Mouse (Mus musculus) mature B cell (primary cell): ENCODE data around the gene Chrnb2.

Experiments used
- in situ Hi-C: fragments of 300-500 bp; cut with MboI; formaldehyde crosslinking; loops from 2 replicates; pipeline ENCODE4 v1.14.3; 2019

Chrnb2 gene

DNA sequence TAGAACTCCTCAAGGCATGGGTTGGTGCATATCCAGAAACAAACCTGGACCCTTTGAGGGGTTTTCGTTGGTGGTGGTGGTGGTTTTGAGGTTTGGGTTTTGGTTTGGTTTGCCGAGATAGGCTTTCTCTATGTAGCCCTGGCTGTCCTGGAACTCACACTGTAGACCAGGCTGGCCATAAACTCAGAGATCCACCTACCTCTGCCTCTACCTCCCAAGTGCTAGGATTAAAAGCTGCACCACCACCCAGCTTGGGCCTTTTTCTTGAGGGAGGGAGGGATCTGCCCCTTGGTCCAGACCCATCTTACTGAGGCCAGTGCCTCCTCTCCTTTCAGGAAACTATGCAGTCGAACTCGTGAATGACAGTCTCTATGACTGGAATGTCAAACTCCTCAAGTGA, 15.7 kb upstream of the Chrnb2 start:
- in situ Hi-C loops = loop anchor here (10.0 kb wide), 1 partner anchor 75 kb away; no protein-coding TSS in a partner anchor

DNA sequence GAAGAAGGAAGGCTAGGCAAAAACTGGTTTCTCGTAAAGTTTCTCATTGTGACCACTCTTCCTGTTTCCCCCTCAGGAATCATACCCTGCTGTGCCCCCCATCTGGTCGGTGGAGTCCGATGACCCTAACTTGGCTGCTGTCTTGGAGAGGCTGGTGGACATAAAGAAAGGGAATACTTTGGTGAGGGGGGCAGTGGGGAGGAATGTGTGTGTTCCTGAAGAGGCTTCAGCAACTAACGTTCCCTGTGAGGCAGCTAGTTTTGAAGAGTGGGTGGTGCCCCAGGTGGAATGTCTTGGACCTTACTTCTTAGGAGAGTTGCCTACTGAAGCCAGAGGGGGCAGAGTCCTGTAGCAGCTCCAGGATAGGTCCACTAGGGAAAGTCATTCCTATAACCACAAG, 11.6 kb upstream of the Chrnb2 start:
- in situ Hi-C loops = no loop called here

DNA sequence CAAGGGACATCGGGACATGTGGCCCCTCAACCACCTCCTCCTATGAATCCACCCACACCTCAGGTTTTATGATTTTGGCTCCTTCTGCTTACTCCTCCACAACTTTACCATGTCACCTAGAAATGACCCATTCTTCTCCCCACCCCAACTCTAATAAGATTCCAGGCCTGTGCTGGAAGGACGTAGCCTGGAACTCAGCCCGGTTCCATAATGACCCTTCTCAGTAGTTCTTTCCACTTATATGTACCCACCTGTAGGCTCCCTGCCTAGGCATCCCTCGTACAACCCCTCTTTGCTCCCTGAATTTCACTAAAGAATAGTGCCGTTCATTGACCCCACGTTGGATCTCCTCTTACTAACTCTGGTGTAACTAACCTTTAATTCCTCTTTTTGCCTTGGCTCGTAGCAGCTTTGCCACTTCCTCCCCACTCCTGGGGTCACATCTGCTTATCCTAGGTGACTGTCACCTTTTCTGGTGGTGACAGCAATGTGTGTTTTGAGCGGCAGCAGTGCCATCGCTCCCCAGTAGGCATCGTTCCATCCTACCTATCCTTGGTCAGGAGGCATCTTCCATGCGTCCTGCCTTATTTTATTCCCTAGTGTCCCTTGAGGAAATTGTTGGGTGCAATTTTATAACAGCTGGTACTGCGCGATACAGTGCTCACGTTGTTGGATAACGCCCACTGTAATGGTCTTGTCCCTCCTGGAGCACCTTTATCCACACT, 10.0 kb upstream of the Chrnb2 start:
- in situ Hi-C loops = no loop called here

DNA sequence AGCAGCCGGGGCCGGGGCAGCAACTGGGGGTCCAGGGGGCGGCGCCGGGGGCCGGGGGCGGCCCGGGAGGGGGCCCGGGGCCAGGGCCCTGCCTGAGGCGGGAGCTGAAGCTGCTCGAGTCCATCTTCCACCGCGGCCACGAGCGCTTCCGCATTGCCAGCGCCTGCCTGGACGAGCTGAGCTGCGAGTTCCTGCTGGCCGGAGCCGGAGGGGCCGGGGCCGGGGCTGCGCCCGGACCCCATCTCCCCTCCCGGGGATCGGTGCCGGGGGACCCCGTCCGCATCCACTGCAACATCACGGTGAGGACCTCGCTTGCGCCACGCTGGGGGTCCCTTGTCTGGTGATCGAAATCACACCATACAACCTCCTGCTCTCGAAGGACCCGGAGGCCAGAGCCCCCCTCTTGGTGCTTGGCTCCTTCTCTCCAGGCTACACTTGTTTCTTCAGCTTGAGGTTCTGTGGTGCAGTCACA, 9.3 kb upstream of the Chrnb2 start:
- in situ Hi-C loops = no loop called here

DNA sequence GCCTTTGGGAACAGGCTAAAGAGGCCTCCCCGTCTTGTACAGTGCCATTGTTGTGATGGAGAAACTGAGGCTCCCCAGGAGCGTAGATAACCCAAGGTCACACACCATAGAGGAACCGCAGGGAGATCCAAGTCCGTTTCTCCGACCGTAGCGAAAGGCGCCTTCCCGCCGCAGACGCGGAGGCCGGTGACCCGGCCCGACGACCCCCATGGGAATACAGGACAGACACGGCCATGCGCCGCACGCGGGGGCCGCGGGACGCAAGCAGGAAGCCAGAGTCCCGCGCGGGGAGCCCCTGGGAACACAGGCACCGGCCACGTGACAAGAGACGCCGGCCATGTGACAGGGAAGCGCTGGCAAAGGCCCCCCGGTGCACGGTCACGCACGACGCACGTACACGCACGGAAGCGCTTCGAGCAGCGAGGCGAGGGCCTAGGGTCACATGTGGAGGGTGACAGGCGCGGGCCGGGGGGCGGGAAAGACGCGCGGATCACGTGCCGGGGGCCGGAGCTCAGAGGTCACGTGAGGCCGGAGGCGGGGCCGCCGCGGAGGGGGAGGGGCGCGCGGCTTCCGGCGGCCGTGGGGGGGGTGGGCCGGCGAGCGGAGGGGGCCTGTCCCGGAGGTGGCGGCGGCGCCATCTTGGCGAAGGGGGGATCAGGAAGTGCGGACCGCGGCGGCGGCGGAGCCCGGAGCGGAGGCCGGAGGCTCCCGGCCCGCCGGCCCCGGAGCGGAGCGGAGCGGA, 8.7 kb upstream of the Chrnb2 start, which contains the start of gene Ube2q1:
TSS of gene Ube2q1 (plus strand) at position 649 of the 742 bp plus-strand sequence.
- in situ Hi-C loops = no loop called here

DNA sequence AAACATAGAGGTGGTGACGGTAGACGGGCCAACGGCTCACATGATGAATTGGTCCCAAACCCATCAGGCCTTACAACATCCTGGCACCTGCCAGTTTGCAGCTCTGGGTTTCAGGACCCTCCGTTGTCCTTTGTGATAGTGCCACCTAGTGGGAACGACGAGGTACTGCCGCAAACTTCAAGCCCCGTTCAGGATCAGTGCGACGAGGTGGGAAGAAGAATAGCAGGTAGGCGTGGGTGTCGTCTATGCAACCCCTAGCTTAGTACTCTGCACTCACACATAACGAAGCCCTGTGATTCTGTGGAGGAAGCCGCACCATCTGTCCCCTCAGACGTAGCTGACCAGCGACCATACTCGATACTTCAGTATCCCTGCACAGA, 8.1 kb upstream of the Chrnb2 start:
- in situ Hi-C loops = no loop called here

DNA sequence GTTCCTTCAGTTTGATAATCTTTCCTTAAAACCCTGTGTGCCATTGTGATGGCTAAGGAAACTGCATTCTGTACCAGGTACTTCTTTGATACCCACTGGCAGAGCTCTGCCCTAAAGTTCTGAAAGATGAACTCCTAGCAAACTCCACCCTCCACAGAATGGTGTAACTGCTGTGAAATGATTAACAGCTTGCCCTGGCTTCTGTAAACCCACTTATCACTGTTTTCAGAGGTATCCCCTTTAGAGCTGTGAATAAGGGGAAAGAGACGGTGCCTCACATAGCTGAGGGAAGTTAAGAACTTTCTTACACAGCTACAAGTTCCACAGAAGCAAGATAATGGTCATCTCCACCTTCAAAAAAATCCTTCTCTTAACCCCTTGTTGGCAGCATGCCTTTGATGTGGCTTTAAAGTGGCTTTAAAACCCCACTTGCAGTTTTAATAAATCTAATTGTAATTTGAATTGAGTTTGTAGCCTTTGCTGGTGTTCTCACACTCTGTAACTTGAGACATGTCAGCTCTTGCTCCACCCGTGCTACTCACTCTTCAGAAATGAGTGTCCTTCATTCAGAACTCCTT, 6.1 kb upstream of the Chrnb2 start:
- in situ Hi-C loops = no loop called here

DNA sequence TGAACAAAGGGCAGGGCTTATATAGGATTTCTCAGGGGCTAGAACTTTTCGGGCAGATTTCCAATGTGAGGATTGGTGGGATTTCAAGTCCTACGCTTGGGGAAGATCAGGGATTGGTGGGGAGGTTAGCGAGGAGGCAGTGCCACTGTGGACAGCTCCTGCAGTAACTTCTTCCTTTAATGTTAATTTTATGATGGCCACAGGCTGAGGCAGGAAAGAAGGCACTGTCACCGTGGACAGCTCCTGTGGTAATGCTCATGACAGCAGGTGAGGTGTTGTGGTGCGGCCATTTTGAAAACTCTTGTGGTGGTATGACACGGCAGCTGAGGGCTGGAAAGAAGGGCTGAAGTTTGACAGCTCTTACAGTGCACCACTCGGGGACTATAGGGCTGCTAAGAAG, 5.2 kb upstream of the Chrnb2 start:
- in situ Hi-C loops = no loop called here

DNA sequence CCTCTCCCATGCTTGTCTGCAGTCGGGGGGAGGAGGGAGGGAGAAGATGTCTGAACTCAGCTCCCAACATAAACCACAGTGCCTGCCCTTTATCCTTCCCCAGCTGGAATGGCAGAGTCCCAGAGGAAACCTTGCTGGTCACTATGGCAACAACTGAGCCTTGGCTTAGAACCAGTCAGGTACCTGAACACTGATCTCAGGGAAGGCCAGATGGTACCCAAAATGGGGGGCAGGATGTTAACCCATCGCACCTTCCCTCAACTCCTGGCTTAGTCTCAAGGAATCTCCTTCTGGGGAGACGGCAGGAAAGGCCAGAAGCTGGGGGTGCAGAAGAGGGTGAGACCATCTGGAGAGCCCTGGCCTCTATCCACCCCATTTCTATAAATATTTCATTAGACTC, 4.6 kb downstream of the Chrnb2 start:
- in situ Hi-C loops = no loop called here

DNA sequence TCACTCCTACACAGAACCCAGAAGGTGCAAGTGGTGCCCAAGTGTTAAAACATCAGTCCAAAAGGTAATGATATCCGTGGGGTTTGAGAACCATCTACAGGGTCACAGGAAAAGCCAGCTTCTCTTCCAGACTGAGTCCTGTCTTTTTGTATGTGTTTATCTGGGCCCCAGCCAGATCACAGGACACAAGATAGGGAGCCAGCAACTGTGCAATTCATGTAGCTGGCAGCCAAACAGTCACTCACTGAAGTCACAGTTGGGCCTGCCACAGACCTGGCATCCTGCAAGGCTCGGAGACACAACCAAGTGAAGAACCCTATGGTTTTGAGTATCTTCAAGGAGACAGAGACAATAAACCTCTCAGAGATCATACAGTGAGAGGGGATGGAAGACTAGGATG, 6.6 kb downstream of the Chrnb2 start:
- in situ Hi-C loops = no loop called here

DNA sequence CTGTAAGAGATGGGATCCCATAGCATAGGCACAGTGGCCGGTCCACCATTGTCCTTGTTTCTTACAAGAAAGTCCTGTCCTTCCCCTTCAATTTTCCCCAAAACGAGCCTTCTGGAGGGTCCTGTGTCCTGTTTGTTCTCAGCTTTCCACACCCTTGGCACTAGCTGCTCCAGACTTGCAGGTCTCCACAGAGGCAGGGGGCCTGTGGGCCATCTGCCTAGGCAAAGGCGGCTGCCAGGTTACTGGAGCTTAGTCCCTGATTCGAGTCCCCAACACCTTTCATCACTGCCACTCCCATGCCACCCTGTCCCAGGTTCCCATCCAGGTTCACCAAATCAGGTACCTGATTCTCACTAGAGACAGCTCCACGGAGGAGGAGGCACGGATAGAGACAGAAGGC, 9.1 kb downstream of the Chrnb2 start:
- in situ Hi-C loops = no loop called here

DNA sequence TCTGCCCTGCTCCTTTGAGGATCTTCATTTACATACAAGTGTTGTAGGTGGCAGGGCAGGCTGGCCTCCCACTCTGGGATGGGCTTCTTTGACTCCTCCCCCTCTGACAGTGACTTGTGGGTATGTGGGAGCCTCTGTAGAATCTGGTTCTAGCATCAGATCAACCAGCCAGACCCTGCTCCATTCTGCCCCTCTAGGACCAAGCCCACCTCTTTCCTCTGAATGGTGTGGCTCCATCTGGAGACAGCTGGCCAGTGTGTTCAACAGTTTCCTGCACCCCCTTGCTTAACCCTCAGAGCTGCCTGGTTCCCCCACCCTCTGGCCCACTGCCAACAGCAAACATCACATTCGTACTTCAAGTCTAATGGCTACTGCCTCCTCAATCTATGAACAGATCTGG, 12.1 kb downstream of the Chrnb2 start:
- in situ Hi-C loops = no loop called here

DNA sequence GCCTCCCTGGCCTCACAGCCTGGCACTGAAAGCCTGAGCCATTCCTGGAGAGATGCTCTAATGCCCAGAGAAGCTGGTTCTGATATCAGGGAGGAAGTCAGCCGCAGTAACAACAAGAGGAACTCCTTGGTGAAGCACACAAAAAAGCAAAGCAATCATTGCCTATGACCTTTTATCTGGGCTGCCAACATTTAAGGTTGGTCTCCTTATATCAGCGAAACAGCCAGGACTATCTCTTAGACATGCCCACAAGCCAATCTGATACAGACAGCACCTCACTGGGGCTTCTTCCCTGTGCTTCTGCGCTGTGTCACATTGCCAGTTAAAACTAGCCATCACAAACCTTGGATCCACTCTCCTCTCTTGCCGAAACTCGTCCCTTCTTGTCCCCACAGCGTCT, 25.9 kb downstream of the Chrnb2 start:
- in situ Hi-C loops = no loop called here

DNA sequence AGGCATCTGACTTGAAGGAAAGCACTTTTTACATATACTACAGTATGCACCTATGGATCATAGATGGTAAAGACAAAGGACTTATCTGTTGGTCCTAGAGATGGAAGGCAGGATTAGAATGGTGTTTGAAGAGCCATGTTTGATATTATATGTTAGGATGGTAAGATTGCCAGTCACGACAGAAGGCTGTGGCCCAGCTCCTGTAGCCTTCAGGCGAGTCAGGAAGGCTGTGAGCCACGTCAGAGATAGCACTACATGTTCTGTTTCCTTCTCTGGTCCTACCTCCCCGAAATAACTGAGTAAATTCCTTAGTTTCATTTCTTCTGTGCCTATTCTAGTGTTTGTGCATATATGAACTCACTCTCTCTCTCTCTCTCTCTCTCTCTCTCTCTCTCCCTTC, 32.3 kb downstream of the Chrnb2 start:
- in situ Hi-C loops = no loop called here

DNA sequence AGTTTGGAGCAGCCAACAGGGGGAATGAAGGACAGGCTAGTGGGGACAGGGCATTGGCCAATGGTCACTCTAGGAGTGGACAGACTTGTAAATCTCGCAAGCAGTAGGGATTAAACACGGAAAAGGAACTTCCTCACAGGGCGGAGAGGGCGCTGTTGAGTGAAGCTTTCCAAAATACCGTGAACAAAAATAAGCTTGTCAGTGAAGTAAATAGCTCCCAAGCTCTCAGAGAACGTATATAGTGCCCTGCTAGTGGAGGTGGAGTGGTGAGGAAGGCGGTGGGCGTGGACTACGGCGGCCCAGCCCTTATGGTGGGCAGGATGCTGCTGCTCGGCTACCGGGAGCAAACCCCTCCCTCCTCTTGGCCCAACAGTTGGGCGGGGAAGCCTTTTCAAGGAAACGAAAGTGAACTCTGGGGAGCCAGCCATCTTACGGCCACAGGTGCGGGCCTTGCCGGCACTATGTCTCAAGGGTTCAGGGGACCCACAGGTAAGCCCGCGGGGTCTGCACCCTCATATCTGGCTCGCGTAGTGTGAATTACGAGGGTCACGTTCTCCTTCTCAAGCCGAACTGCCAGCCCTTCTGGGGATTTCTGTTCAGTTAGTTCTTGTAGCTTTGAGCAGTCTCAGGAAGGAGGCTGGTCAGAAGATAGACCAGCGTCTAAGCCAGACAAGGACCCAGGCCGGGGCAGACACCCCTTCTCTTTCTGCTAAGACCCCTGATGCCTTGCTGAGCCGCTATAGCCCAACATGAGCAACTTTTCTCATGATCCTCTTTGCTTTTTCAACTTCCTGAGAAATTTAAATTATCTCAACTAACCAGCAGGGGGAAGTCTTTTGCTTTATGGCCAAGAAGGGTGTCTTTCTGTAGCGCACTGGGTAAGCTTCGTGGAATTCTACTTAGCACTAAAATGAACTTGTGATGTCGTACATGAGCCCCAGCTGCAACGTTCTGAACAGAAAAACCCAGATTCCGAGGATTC, 33.8 kb downstream of the Chrnb2 start:
- in situ Hi-C loops = no loop called here

DNA sequence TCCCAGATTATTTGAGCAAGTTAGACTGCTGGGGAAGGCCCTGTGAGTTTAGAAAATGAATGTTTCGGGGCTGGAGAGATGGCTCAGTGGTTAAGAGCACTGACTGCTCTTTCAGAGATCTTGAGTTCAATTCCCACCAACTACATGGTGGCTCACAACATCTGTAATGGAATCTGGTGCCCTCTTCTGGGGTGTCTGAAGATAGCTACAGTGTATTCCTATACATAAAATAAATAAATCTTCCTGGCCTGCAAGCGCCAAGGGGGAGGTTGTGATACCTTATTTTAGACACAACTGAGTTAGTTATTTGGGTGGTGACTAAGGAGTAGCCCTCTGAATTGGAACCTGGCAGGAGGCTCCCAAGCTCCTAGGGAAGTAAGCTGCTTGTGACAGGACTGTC, 35.6 kb downstream of the Chrnb2 start:
- in situ Hi-C loops = no loop called here

DNA sequence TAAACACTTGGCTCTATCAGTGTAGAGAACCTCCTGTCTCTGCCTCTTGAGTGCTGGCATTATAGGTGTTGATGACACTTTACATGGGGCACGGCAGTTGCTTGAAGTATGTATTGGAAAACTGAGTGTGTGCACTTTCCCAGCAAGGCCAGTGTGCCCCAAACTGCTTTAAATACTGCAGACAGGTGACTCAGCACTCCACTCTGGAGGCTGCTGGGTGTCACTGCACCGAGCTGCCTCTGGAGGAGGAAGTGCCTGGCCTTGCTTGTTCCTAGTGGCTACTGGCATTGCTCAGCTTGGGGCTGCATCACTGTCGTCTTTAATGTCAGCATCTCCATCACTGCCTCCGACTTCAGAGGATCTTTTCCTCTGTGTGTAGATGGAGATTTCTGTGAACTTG, 37.4 kb downstream of the Chrnb2 start:
- in situ Hi-C loops = no loop called here

DNA sequence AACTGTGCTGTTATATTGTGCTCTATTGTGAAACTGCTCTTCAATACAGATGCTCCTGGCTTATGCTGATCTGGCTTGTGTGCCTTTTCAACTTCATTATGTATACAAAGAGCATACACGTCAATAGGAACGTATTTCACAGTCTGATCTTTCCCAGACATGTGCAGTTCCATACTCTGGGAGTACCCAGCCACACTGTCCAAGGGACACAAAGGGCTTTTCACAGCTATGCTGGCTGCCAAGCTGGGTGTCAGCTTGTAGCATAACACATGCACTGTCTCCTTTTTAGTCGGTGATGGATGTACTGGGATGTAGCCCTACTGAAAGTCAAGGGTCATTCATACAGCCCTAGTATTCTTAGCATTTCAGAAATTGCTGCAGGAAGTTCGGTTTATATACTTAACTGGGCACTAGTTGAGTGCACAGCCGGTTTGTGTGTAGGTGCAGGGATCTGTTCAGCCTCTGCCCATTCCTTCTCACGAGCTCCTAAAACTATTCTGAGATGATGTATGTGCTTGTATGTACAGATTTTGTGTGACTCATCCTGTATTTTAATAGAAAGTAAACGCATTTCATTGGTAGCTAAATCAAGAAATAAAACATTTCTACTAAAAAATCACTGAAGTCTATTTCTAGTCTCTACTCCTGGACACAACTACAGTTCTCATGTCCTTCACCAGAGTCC, 40.9 kb downstream of the Chrnb2 start:
- in situ Hi-C loops = no loop called here

DNA sequence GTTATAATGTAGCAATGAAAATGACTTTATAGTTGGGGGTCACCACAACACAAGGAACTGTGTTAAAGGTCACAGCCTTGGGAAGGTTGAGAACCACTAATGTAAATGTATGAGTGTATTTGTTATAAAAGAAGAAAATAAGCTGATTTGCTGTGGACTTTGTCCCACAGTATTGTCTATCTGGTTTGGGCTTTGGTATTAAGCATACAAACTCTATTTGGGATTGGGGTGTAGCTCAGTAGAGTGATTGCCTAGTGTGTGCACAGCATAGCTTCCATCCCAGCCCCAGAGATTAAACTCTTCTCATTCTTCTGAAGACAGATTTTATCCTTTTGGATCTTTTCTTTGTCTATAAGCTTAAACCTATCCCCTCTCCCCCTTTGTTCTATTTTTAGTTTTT, 42.4 kb downstream of the Chrnb2 start:
- in situ Hi-C loops = no loop called here

DNA sequence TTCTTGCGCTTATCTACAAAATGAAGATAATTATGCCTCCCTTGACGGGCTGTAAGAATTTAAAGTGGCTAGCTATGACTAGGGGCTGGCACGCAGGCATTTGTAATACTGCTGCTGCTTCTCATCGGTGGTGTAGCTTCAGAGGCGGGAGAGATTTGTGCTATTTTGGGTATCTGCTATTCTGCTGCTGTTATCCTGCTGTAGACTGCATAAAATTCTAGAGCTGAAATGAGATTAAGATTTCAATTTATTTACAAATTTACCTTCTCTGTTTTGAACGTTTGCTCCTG, 48.5 kb downstream of the Chrnb2 start:
- in situ Hi-C loops = no loop called here

DNA sequence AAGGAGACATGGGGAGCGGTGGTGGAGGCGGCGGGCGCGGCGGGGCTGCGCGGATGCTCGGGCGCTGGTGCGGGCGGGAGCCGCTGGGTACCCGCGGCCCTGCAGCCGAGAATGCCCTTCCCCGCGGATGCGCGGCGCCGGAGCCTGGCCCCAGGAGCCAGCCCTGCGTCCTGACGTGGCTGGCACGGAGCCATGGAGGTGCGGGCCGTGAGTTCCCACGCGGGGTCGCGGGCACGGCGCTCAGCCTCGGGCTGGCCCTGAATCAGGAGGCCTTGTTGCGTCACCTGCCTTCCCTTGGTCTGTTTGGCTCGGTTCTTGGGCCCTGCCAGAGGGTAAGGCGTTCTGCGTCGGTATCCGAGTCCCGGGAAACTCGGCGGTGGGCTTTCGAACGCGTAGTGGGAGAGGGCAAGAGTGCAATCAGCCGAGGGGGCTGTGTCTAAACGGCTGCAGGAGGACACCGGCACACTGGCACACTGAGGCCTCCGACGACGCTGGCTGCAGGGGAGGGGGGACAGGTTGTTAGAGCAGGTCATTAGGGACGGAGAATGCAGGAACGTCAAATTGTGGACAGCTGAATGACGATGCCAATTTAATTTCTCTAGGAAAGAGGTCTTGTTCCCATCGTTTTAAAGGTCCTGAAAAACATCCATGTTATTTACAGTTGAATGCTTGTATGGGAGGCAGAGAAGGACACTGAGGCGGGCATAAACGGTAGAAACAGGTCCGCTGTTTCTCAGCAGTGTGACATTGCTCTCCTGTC, 49.0 kb downstream of the Chrnb2 start:
- in situ Hi-C loops = no loop called here
